Mouse (Mus musculus) bone marrow macrophage, adult 2 months (primary cell): ENCODE results near the gene C5ar1. TPM values are rescaled to one million over a fixed set of nuclear protein-coding genes. Genes with fewer than 3 reads are reported as not detected.
"Not testable (repeated sequence)": the region's sequence is repeated elsewhere in the genome, so short reads cannot be mapped to it uniquely, and the experiment has no call there.

ENCODE experiments used
- H3K27ac ChIP-seq: 2 replicates; pipeline ENCODE4 v1.5.1; 2012; ENCODE audit warnings: low read depth, low read length; ENCODE audit not compliant: insufficient read depth
- H3K4me1 ChIP-seq: 2 replicates; pipeline ENCODE4 v1.6.1; 2012; ENCODE audit warnings: low read length; ENCODE audit not compliant: control insufficient read depth, insufficient read depth
- H3K4me3 ChIP-seq: 2 replicates; pipeline ENCODE4 v1.5.1; 2012; ENCODE audit warnings: mild to moderate bottlenecking, low read length, moderate library complexity; ENCODE audit not compliant: insufficient read depth
- CTCF ChIP-seq: IDR thresholded peaks from 2 replicates; pipeline ENCODE4 v1.5.1; 2012; ENCODE audit warnings: low read depth, mild to moderate bottlenecking, low read length, moderate library complexity
- POLR2A ChIP-seq: IDR thresholded peaks from 2 replicates; pipeline ENCODE4 v1.6.1; 2012; ENCODE audit warnings: mild to moderate bottlenecking, low read depth, low read length, borderline replicate concordance
- polyA plus RNA-seq: library from polyadenylated mRNA; stranded (reverse); fragments of >200 nt; gene quantifications from 2 replicates; pipeline ENCODE4 v1.2.4, GENCODE M21; 2012; ENCODE audit not compliant: missing spikeins, insufficient read depth, insufficient read length

The C5ar1 gene
- polyA plus RNA-seq, 1 experiment = 511 TPM

GRCm38 (mm10) chr7:16280721-16281120, 21.4 kb upstream of the C5ar1 start:
- Histone ChIP-seq H3K4me3 (no peak overlapping the region), H3K4me1 (peaks cover 10% of the 10 kb centered on the region), H3K27ac (no peak overlapping the region)
- no peak for TF ChIP-seq POLR2A
- no peak for TF ChIP-seq CTCF

GRCm38 (mm10) chr7:16274922-16275890, 15.9 kb upstream of the C5ar1 start:
- H3K4me3 ChIP-seq = no peak overlapping the region
- TF ChIP-seq POLR2A (no peak), CTCF (no peak)
- peaks cover 28% of the 10 kb centered on the region for H3K4me1 ChIP-seq
- H3K27ac ChIP-seq = no peak overlapping the region

- Histone ChIP-seq H3K4me1 (peaks cover 28% of the 10 kb centered on the region), H3K4me3 (peak overlapping the region; percentile 63), H3K27ac (peak overlapping the region; percentile 41)
- TF ChIP-seq CTCF (no peak), POLR2A (no peak)
Measured at GRCm38 (mm10) chr7:16273766-16274140, 14.4 kb upstream of the C5ar1 start.

- TF ChIP-seq CTCF (no peak), POLR2A (no peak)
- Histone ChIP-seq H3K27ac (peak within 1 kb of the TSS; percentile 41), H3K4me3 (peak within 1 kb of the TSS; percentile 84), H3K4me1 (peaks cover 28% of the 10 kb centered on the region)
Measured at GRCm38 (mm10) chr7:16273081-16273765, 13.9 kb upstream of the C5ar1 start, which contains the start of gene Inafm1. Gene Inafm1, minus strand, starts transcription at chr7:16273617.

- H3K27ac ChIP-seq = peak overlapping the region; percentile 37
Measured at GRCm38 (mm10) chr7:16272681-16273080, 13.3 kb upstream of the C5ar1 start.

GRCm38 (mm10) chr7:16271139-16271538, 11.8 kb upstream of the C5ar1 start:
- Histone ChIP-seq H3K4me1 (peaks cover 28% of the 10 kb centered on the region), H3K27ac (peak overlapping the region; percentile 9), H3K4me3 (no peak overlapping the region)
- TF ChIP-seq POLR2A (no peak), CTCF (no peak)

More at GRCm38 (mm10) chr7:16272681-16273080, 13.3 kb upstream of the C5ar1 start:
- no peak for TF ChIP-seq CTCF
- TF ChIP-seq POLR2A = no peak
- peaks cover 28% of the 10 kb centered on the region for H3K4me1 ChIP-seq
- peak overlapping the region; percentile 84 for H3K4me3 ChIP-seq

GRCm38 (mm10) chr7:16266593-16266992, 7.3 kb upstream of the C5ar1 start:
- not testable (repeated sequence) for H3K27ac ChIP-seq, H3K4me3 ChIP-seq
- H3K4me1 ChIP-seq = peaks cover 35% of the 10 kb centered on the region

- Histone ChIP-seq H3K4me1 (peaks cover 33% of the 10 kb centered on the region), H3K4me3 (no peak overlapping the region), H3K27ac (no peak overlapping the region)
- TF ChIP-seq POLR2A (no peak), CTCF (no peak)
Measured at GRCm38 (mm10) chr7:16265856-16266255, 6.5 kb upstream of the C5ar1 start.

GRCm38 (mm10) chr7:16263843-16264242, 4.5 kb upstream of the C5ar1 start:
- TF ChIP-seq POLR2A (no peak), CTCF (no peak)

GRCm38 (mm10) chr7:16263015-16263787, 3.9 kb upstream of the C5ar1 start:
- H3K27ac ChIP-seq = no peak overlapping the region
- TF ChIP-seq CTCF (peak; percentile 22; the same call in 1 of the 2 replicates), POLR2A (no peak)
- peaks cover 43% of the 10 kb centered on the region for H3K4me1 ChIP-seq
- H3K4me3 ChIP-seq = no peak overlapping the region

More at GRCm38 (mm10) chr7:16263843-16264242, 4.5 kb upstream of the C5ar1 start:
- Histone ChIP-seq H3K27ac (no peak overlapping the region), H3K4me3 (no peak overlapping the region), H3K4me1 (peaks cover 43% of the 10 kb centered on the region)
